Mouse (Mus musculus) hindbrain, embryonic 10.5 days (tissue): ENCODE data around the gene Cdx2. TPM values are rescaled to one million over a fixed set of nuclear protein-coding genes. Genes with fewer than 3 reads are reported as not detected.
A peak's percentile ranks its signal among the peaks of the same experiment; 100 is the strongest.

Experiments
- DNase-seq: peaks from one replicate; pipeline ENCODE4 v3.0.0-alpha.2; 2017; ENCODE audit warnings: low spot score
- H3K27ac ChIP-seq: fragments of 300-500 bp; sonication (generic); 2 replicates; pipeline ENCODE4 v1.5.1; 2016; ENCODE audit warnings: mild to moderate bottlenecking, moderate library complexity
- H3K27me3 ChIP-seq: fragments of 300-500 bp; sonication (generic); 2 replicates; pipeline ENCODE4 v1.6.1; 2016; ENCODE audit warnings: mild to moderate bottlenecking; ENCODE audit not compliant: poor library complexity, insufficient read depth, severe bottlenecking
- H3K36me3 ChIP-seq: fragments of 300-500 bp; sonication (generic); 2 replicates; pipeline ENCODE4 v1.6.1; 2016; ENCODE audit warnings: mild to moderate bottlenecking, moderate library complexity
- H3K4me1 ChIP-seq: fragments of 300-500 bp; sonication (generic); replicated peaks from 2 replicates; pipeline ENCODE4 v1.6.1; 2016; ENCODE audit warnings: mild to moderate bottlenecking
- H3K4me3 ChIP-seq: fragments of 300-500 bp; sonication (generic); 2 replicates; pipeline ENCODE4 v1.5.1; 2016; ENCODE audit warnings: mild to moderate bottlenecking, moderate library complexity
- H3K9me3 ChIP-seq: fragments of 300-500 bp; sonication (generic); 2 replicates; pipeline ENCODE4 v1.6.1; 2016; ENCODE audit warnings: mild to moderate bottlenecking, moderate library complexity
- WGBS: fragments of 180-500 bp; shearing (Covaris S2); methylation state at CpG from one replicate; pipeline ENCODE4 v1.1.7; 2016; 5-methylcytosine and 5-hydroxymethylcytosine counted together
- polyA plus RNA-seq: library from polyadenylated mRNA; unstranded; fragments of >200 nt; fragmentation: Nextera tagmentation; extraction: Ambion mirVana; gene quantifications from 2 replicates; pipeline ENCODE4 v1.2.1, GENCODE M21; 2016

Gene Cdx2
- polyA plus RNA-seq, 1 experiment from 2014 or later, result not detected

GRCm38 (mm10) chr5:147332711-147333110 is 25.6 kb upstream of the Cdx2 start:
- H3K4me1 ChIP-seq, result 0 out of 2 replicates have a peak, but pooled peaks cover 4% of the 10 kb centered on the region
- 53% methylated on average over 7 of the region's 7 CpGs for WGBS
- no peaks in the 10 kb centered on the region for H3K36me3 ChIP-seq
- DNase-seq, result no peak
- no peak overlapping the region for H3K27ac ChIP-seq
- H3K9me3 ChIP-seq, result no peaks in the 10 kb centered on the region
- H3K4me3 ChIP-seq, result no peak overlapping the region
- H3K27me3 ChIP-seq, result 0 out of 2 replicates have a peak, but pooled peaks cover 4% of the 10 kb centered on the region

- WGBS, result 40% methylated on average over 2 of the region's 2 CpGs
- Histone ChIP-seq H3K9me3 (no peaks in the 10 kb centered on the region), H3K27ac (no peak overlapping the region), H3K27me3 (0 out of 2 replicates have a peak, but pooled peaks cover 4% of the 10 kb centered on the region), H3K36me3 (no peaks in the 10 kb centered on the region), H3K4me1 (0 out of 2 replicates have a peak, but pooled peaks cover 4% of the 10 kb centered on the region), H3K4me3 (no peak overlapping the region)
- DNase-seq, result peak; percentile 59
Observed at GRCm38 (mm10) chr5:147331547-147331946, 24.5 kb upstream of the Cdx2 start.

- Histone ChIP-seq H3K27ac (no peak overlapping the region), H3K9me3 (no peaks in the 10 kb centered on the region), H3K27me3 (0 out of 2 replicates have a peak, but pooled peaks cover 4% of the 10 kb centered on the region), H3K36me3 (no peaks in the 10 kb centered on the region), H3K4me1 (0 out of 2 replicates have a peak, but pooled peaks cover 4% of the 10 kb centered on the region), H3K4me3 (no peak overlapping the region)
- 85% methylated on average over 11 of the region's 11 CpGs for WGBS
- no peak for DNase-seq
Observed at GRCm38 (mm10) chr5:147329946-147330345, 22.9 kb upstream of the Cdx2 start.

- WGBS, result 87% methylated on average over 5 of the region's 5 CpGs
- H3K4me1 ChIP-seq, result 0 out of 2 replicates have a peak, but pooled peaks cover under 1% of the 10 kb centered on the region
- H3K27ac ChIP-seq, result no peak overlapping the region
- H3K36me3 ChIP-seq, result no peaks in the 10 kb centered on the region
- no peak overlapping the region for H3K4me3 ChIP-seq
- no peak for DNase-seq
- H3K9me3 ChIP-seq, result no peaks in the 10 kb centered on the region
- peaks cover 14% of the 10 kb centered on the region for H3K27me3 ChIP-seq
Observed at GRCm38 (mm10) chr5:147327636-147328035, 20.6 kb upstream of the Cdx2 start.

- no peak overlapping the region for H3K4me3 ChIP-seq
- peaks cover 31% of the 10 kb centered on the region for H3K27me3 ChIP-seq
- no peaks in the 10 kb centered on the region for H3K36me3 ChIP-seq
- WGBS, result 75% methylated on average over 11 of the region's 11 CpGs
- no peaks in the 10 kb centered on the region for H3K4me1 ChIP-seq
- no peak overlapping the region for H3K27ac ChIP-seq
- no peak for DNase-seq
- no peaks in the 10 kb centered on the region for H3K9me3 ChIP-seq
Observed at GRCm38 (mm10) chr5:147325931-147326330, 18.9 kb upstream of the Cdx2 start.

- Histone ChIP-seq H3K27ac (no peak overlapping the region), H3K36me3 (no peaks in the 10 kb centered on the region), H3K27me3 (peaks cover 52% of the 10 kb centered on the region), H3K4me3 (no peak overlapping the region), H3K9me3 (no peaks in the 10 kb centered on the region), H3K4me1 (no peaks in the 10 kb centered on the region)
- DNase-seq, result peak; percentile 79
- 22% methylated on average over 17 of the region's 17 CpGs for WGBS
Observed at GRCm38 (mm10) chr5:147323237-147323917, 16.3 kb upstream of the Cdx2 start.

- Histone ChIP-seq H3K27me3 (peaks cover 64% of the 10 kb centered on the region), H3K9me3 (no peaks in the 10 kb centered on the region), H3K4me1 (no peaks in the 10 kb centered on the region), H3K4me3 (no peak within 1 kb of the TSS), H3K36me3 (no peaks in the 10 kb centered on the region), H3K27ac (no peak within 1 kb of the TSS)
- DNase-seq, result no peak
- WGBS, result 74% methylated on average over 8 of the region's 8 CpGs
Observed at GRCm38 (mm10) chr5:147322183-147322582, 15.1 kb upstream of the Cdx2 start, which contains the start of gene Urad. Gene Urad (minus strand): TSS chr5:147322440.

GRCm38 (mm10) chr5:147319653-147320052 is 12.6 kb upstream of the Cdx2 start:
- Histone ChIP-seq H3K27me3 (peaks cover 89% of the 10 kb centered on the region), H3K27ac (no peak overlapping the region), H3K9me3 (no peaks in the 10 kb centered on the region), H3K36me3 (no peaks in the 10 kb centered on the region), H3K4me3 (no peak overlapping the region), H3K4me1 (no peaks in the 10 kb centered on the region; the same call in 1 of the 2 replicates)
- peak; percentile 23 for DNase-seq

- no peak for DNase-seq
- Histone ChIP-seq H3K4me1 (no peaks in the 10 kb centered on the region; the same call in 1 of the 2 replicates), H3K4me3 (no peak overlapping the region), H3K27me3 (peaks cover 100% of the 10 kb centered on the region), H3K9me3 (no peaks in the 10 kb centered on the region), H3K27ac (no peak overlapping the region), H3K36me3 (no peaks in the 10 kb centered on the region)
- WGBS, result 21% methylated on average over 7 of the region's 7 CpGs
Observed at GRCm38 (mm10) chr5:147317991-147318390, 10.9 kb upstream of the Cdx2 start.

GRCm38 (mm10) chr5:147317321-147317720 is 10.3 kb upstream of the Cdx2 start:
- 4% methylated on average over 7 of the region's 7 CpGs for WGBS
- H3K27me3 ChIP-seq, result peaks cover 100% of the 10 kb centered on the region

GRCm38 (mm10) chr5:147315432-147316075 is 8.5 kb upstream of the Cdx2 start:
- Histone ChIP-seq H3K9me3 (no peaks in the 10 kb centered on the region), H3K27me3 (peaks cover 100% of the 10 kb centered on the region), H3K27ac (no peak overlapping the region), H3K4me1 (no peaks in the 10 kb centered on the region; the same call in 1 of the 2 replicates), H3K4me3 (no peak overlapping the region), H3K36me3 (no peaks in the 10 kb centered on the region)
- WGBS, result under 1% methylated on average over 25 of the region's 25 CpGs
- peak; percentile 45 for DNase-seq

More at GRCm38 (mm10) chr5:147317321-147317720, 10.3 kb upstream of the Cdx2 start:
- Histone ChIP-seq H3K9me3 (no peaks in the 10 kb centered on the region), H3K36me3 (no peaks in the 10 kb centered on the region), H3K27ac (no peak overlapping the region), H3K4me1 (no peaks in the 10 kb centered on the region; the same call in 1 of the 2 replicates), H3K4me3 (no peak overlapping the region)
- DNase-seq, result no peak

GRCm38 (mm10) chr5:147314646-147315431 is 7.8 kb upstream of the Cdx2 start:
- no peak overlapping the region for H3K27ac ChIP-seq
- peak; percentile 46 for DNase-seq
- H3K36me3 ChIP-seq, result no peaks in the 10 kb centered on the region
- H3K27me3 ChIP-seq, result peaks cover 100% of the 10 kb centered on the region
- under 1% methylated on average over 39 of the region's 39 CpGs for WGBS
- no peaks in the 10 kb centered on the region for H3K9me3 ChIP-seq
- H3K4me3 ChIP-seq, result no peak overlapping the region
- H3K4me1 ChIP-seq, result no peaks in the 10 kb centered on the region; the same call in 1 of the 2 replicates
